Mouse (Mus musculus) neural tube, embryonic 11.5 days (tissue): ENCODE data around the gene Smarca5. TPM values are rescaled to one million over a fixed set of nuclear protein-coding genes. Genes with fewer than 3 reads are reported as not detected.
"Not testable (repeated sequence)": the region's sequence is repeated elsewhere in the genome, so short reads cannot be mapped to it uniquely, and the experiment has no call there.

Source experiments
- ATAC-seq: fragments of 200-750 bp; cut with Nextera tagmentation; 2 replicates; pipeline ENCODE4 v1.8.0; 2017; ENCODE audit warnings: moderate number of reproducible peaks, mild to moderate bottlenecking, moderate TSS enrichment, moderate library complexity; ENCODE audit not compliant: insufficient read depth, low FRiP score, low TSS enrichment
- DNase-seq: peaks from one replicate; pipeline ENCODE4 v3.0.0-alpha.2; 2015; ENCODE audit warnings: low spot score
- H3K27ac ChIP-seq: fragments of 300-500 bp; sonication (generic); 2 replicates; pipeline ENCODE4 v1.5.1; 2014; ENCODE audit warnings: low read depth, mild to moderate bottlenecking, low read length
- H3K27me3 ChIP-seq: fragments of 300-500 bp; sonication (generic); 2 replicates; pipeline ENCODE4 v1.6.1; 2014; ENCODE audit warnings: mild to moderate bottlenecking, low read length, mixed read lengths; ENCODE audit not compliant: control insufficient read depth, insufficient read depth
- H3K36me3 ChIP-seq: fragments of 300-500 bp; sonication (generic); 2 replicates; pipeline ENCODE4 v1.6.1; 2014; ENCODE audit warnings: mild to moderate bottlenecking, low read length, moderate library complexity, mixed read lengths; ENCODE audit not compliant: control insufficient read depth, insufficient read depth
- H3K4me1 ChIP-seq: fragments of 300-500 bp; sonication (generic); 2 replicates; pipeline ENCODE4 v1.6.1; 2014; ENCODE audit warnings: low read length, mixed read lengths; ENCODE audit not compliant: control insufficient read depth, insufficient read depth
- H3K4me2 ChIP-seq: fragments of 300-500 bp; sonication (generic); 2 replicates; pipeline ENCODE4 v1.6.1; 2014; ENCODE audit warnings: low read depth, mild to moderate bottlenecking, moderate library complexity
- H3K4me3 ChIP-seq: fragments of 300-500 bp; sonication (generic); 2 replicates; pipeline ENCODE4 v1.5.1; 2014; ENCODE audit warnings: low read depth, low read length
- H3K9ac ChIP-seq: fragments of 300-500 bp; sonication (generic); 2 replicates; pipeline ENCODE4 v1.6.1; 2014; ENCODE audit warnings: mild to moderate bottlenecking, low read length
- H3K9me3 ChIP-seq: fragments of 300-500 bp; sonication (generic); 2 replicates; pipeline ENCODE4 v1.6.1; 2016; ENCODE audit warnings: low read length; ENCODE audit not compliant: control insufficient read depth
- WGBS: fragments of 180-500 bp; shearing (Covaris S2); extraction: QIAGEN DNeasy Blood & Tissue Kit; methylation state at CpG from one replicate; pipeline ENCODE4 v1.1.7; 2014; 5-methylcytosine and 5-hydroxymethylcytosine counted together
- polyA plus RNA-seq: library from polyadenylated mRNA; unstranded; fragments of >200 nt; fragmentation: Nextera tagmentation; extraction: Ambion mirVana; gene quantifications from 2 replicates; pipeline ENCODE4 v1.2.1, GENCODE M21; 2014

Smarca5 gene
- polyA plus RNA-seq: 145 and 153 TPM in 2 replicates

GRCm38 (mm10) chr8:80739155-80739924 is at the start of gene Smarca5:
Smarca5 (minus strand) TSS chr8:80739497.
- ATAC-seq: peak; percentile 95

GRCm38 (mm10) chr8:80784559-80784958 is 45.3 kb upstream of the Smarca5 start:
- Histone ChIP-seq H3K36me3 (no peaks in the 10 kb centered on the region), H3K4me3 (no peak overlapping the region), H3K4me2 (no peak overlapping the region), H3K9ac (no peak overlapping the region), H3K27ac (no peak overlapping the region), H3K27me3 (no peaks in the 10 kb centered on the region), H3K9me3 (no peaks in the 10 kb centered on the region), H3K4me1 (no peaks in the 10 kb centered on the region)
- WGBS: 94% methylated on average over 9 of the region's 9 CpGs
- no peak for DNase-seq
- ATAC-seq: no peak

More at GRCm38 (mm10) chr8:80739155-80739924, at the start of gene Smarca5:
- not testable (repeated sequence) for H3K27me3 ChIP-seq, H3K9me3 ChIP-seq, H3K36me3 ChIP-seq, H3K4me1 ChIP-seq
- Histone ChIP-seq H3K4me2 (peak within 1 kb of the TSS; percentile 84), H3K9ac (peak within 1 kb of the TSS; percentile 83), H3K27ac (peak within 1 kb of the TSS; percentile 97), H3K4me3 (peak within 1 kb of the TSS; percentile 86)
- peak; percentile 94 for DNase-seq
- WGBS: 1% methylated on average over 74 of the region's 91 CpGs

- ATAC-seq: no peak
- Histone ChIP-seq H3K4me2 (no peak overlapping the region), H3K9ac (no peak overlapping the region), H3K4me3 (no peak overlapping the region), H3K9me3 (no peaks in the 10 kb centered on the region), H3K27me3 (no peaks in the 10 kb centered on the region), H3K27ac (no peak overlapping the region), H3K36me3 (no peaks in the 10 kb centered on the region), H3K4me1 (no peaks in the 10 kb centered on the region)
- DNase-seq: no peak
- WGBS: 88% methylated on average over 4 of the region's 4 CpGs
Measured at GRCm38 (mm10) chr8:80783271-80783670, 44.0 kb upstream of the Smarca5 start.

- no peak for ATAC-seq
Measured at GRCm38 (mm10) chr8:80781338-80781737, 42.0 kb upstream of the Smarca5 start.

GRCm38 (mm10) chr8:80780271-80780670 is 41.0 kb upstream of the Smarca5 start:
- WGBS: 94% methylated on average over 4 of the region's 4 CpGs
- peaks cover 4% of the 10 kb centered on the region; the same call in 1 of the 2 replicates for H3K36me3 ChIP-seq
- H3K9me3 ChIP-seq: no peaks in the 10 kb centered on the region
- H3K27me3 ChIP-seq: no peaks in the 10 kb centered on the region
- DNase-seq (no peak), ATAC-seq (no peak)
- no peak overlapping the region for H3K9ac ChIP-seq
- no peak overlapping the region for H3K4me2 ChIP-seq
- no peak overlapping the region for H3K4me3 ChIP-seq
- no peaks in the 10 kb centered on the region for H3K4me1 ChIP-seq
- no peak overlapping the region for H3K27ac ChIP-seq

More at GRCm38 (mm10) chr8:80781338-80781737, 42.0 kb upstream of the Smarca5 start:
- Histone ChIP-seq H3K4me3 (no peak overlapping the region), H3K4me1 (no peaks in the 10 kb centered on the region), H3K9ac (no peak overlapping the region), H3K27ac (no peak overlapping the region), H3K4me2 (no peak overlapping the region), H3K27me3 (no peaks in the 10 kb centered on the region), H3K9me3 (no peaks in the 10 kb centered on the region), H3K36me3 (peaks cover 4% of the 10 kb centered on the region; the same call in 1 of the 2 replicates)
- DNase-seq: no peak
- WGBS: 71% methylated on average over 10 of the region's 10 CpGs

- Histone ChIP-seq H3K36me3 (peaks cover 6% of the 10 kb centered on the region; the same call in 1 of the 2 replicates), H3K9ac (no peak overlapping the region), H3K4me2 (no peak overlapping the region), H3K27me3 (no peaks in the 10 kb centered on the region), H3K4me1 (no peaks in the 10 kb centered on the region), H3K27ac (no peak overlapping the region), H3K9me3 (no peaks in the 10 kb centered on the region), H3K4me3 (no peak overlapping the region)
- DNase-seq (no peak), ATAC-seq (no peak)
- WGBS: 79% methylated on average over 8 of the region's 8 CpGs
Measured at GRCm38 (mm10) chr8:80776436-80776835, 37.1 kb upstream of the Smarca5 start.

- ATAC-seq (no peak), DNase-seq (no peak)
- no peak overlapping the region for H3K4me3 ChIP-seq
- 89% methylated on average over 4 of the region's 4 CpGs for WGBS
- no peak overlapping the region for H3K9ac ChIP-seq
- H3K4me2 ChIP-seq: no peak overlapping the region
- no peaks in the 10 kb centered on the region for H3K4me1 ChIP-seq
- no peaks in the 10 kb centered on the region for H3K27me3 ChIP-seq
- peaks cover 8% of the 10 kb centered on the region; the same call in 1 of the 2 replicates for H3K36me3 ChIP-seq
- no peaks in the 10 kb centered on the region for H3K9me3 ChIP-seq
- H3K27ac ChIP-seq: no peak overlapping the region
Measured at GRCm38 (mm10) chr8:80772732-80773460, 33.6 kb upstream of the Smarca5 start.

GRCm38 (mm10) chr8:80768451-80768850 is 29.2 kb upstream of the Smarca5 start:
- WGBS: 93% methylated on average over 6 of the region's 6 CpGs
- Histone ChIP-seq H3K27ac (no peak overlapping the region), H3K36me3 (peaks cover 6% of the 10 kb centered on the region), H3K4me3 (no peak overlapping the region), H3K4me2 (no peak overlapping the region), H3K27me3 (no peaks in the 10 kb centered on the region), H3K9me3 (no peaks in the 10 kb centered on the region), H3K9ac (no peak overlapping the region), H3K4me1 (no peaks in the 10 kb centered on the region)
- DNase-seq (no peak), ATAC-seq (no peak)
